Mouse (Mus musculus): ENCODE results near the gene Mrc1. TPM values are rescaled to one million over a fixed set of nuclear protein-coding genes. Genes with fewer than 3 reads are reported as not detected.

Gene Mrc1
- 3.3 TPM for total RNA-seq (2023)

DNA sequence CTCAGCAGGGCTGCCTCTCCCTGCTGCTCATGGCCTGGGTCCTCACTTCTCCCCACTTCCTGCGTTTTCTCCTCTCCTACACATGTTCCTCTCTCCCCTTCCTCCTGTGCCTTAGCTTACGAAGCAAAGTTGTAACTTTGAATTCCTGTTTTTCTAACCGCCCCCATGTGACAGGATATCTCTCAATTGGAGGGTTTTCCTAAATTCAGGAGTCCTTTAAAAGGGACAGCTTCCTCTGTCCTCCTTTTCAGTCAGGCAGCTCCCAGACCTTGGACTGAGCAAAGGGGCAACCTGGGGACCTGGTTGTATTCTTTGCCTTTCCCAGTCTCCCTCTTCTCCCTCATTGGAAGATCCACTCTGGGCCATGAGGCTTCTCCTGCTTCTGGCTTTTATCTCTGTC, at the start of gene Mrc1:
Gene Mrc1 (plus strand): TSS at position 244 of the 400 bp plus-strand sequence.

Other genes starting within 250 kb of the Mrc1 start
- gene Hacd1, start 173.3 kb upstream of the Mrc1 start, total RNA-seq (2023), result not detected
- 48.2 TPM for gene Stam, start 155.3 kb upstream of the Mrc1 start, total RNA-seq (2023)
- gene Tmem236, start 54.9 kb upstream of the Mrc1 start, total RNA-seq (2023), result not detected
- gene Slc39a12, start 158.9 kb downstream of the Mrc1 start, total RNA-seq (2023), result not detected

Data from CD4-positive naive resting alpha-beta T cell, adult 57 days (primary cell).